Mouse (Mus musculus) C2C12 (cell line): ENCODE measurements around the gene Stat5b. TPM values are rescaled to one million over a fixed set of nuclear protein-coding genes. Genes with fewer than 3 reads are reported as not detected.

Experiments used
- H3K27me3 ChIP-seq: one replicate; pipeline ENCODE4 v1.6.1; 2011; ENCODE audit not compliant: control insufficient read depth, insufficient read depth, insufficient read length
- H3K36me3 ChIP-seq: one replicate; pipeline ENCODE4 v1.6.1; 2011; ENCODE audit not compliant: control insufficient read depth, insufficient read depth
- H3K4me3 ChIP-seq: one replicate; pipeline ENCODE4 v1.5.1; 2011; ENCODE audit warnings: mild to moderate bottlenecking, control low read depth; ENCODE audit not compliant: poor library complexity, insufficient read depth, severe bottlenecking
- H3K79me2 ChIP-seq: one replicate; pipeline ENCODE4 v1.6.1; 2011; ENCODE audit not compliant: control insufficient read depth, insufficient read depth
- H3K79me3 ChIP-seq: one replicate; pipeline ENCODE4 v1.6.1; 2011; ENCODE audit warnings: low read depth, control low read depth
- H3ac ChIP-seq: one replicate; pipeline ENCODE3; 2011; ENCODE audit warnings: low read depth; ENCODE audit not compliant: control insufficient read depth, insufficient read length
- CEBPB ChIP-seq: IDR thresholded peaks from one replicate; pipeline ENCODE4 v1.6.1; 2011; ENCODE audit warnings: low read depth, mild to moderate bottlenecking, control low read depth, moderate library complexity
- CTCF ChIP-seq: IDR thresholded peaks from one replicate; pipeline ENCODE4 v1.5.1; 2011; ENCODE audit not compliant: control insufficient read depth, insufficient read depth, insufficient read length
- FOSL1 ChIP-seq: IDR thresholded peaks from one replicate; pipeline ENCODE4 v1.8.0; 2011; ENCODE audit warnings: mild to moderate bottlenecking, low read length; ENCODE audit not compliant: poor library complexity, insufficient read depth, severe bottlenecking
- MAX ChIP-seq: IDR thresholded peaks from one replicate; pipeline ENCODE4 v1.6.1; 2011; ENCODE audit warnings: mild to moderate bottlenecking, control low read depth
- MYOD1 ChIP-seq: IDR thresholded peaks from one replicate; pipeline ENCODE4 v1.6.1; 2011; ENCODE audit warnings: low read depth; ENCODE audit not compliant: control insufficient read depth, insufficient read length
- MYOG ChIP-seq: IDR thresholded peaks from one replicate; pipeline ENCODE4 v1.6.1; 2011; ENCODE audit not compliant: control insufficient read depth, insufficient read length; ENCODE audit errors: extremely low read depth
- USF1 ChIP-seq: IDR thresholded peaks from one replicate; pipeline ENCODE4 v1.6.1; 2011; ENCODE audit warnings: low read depth, mild to moderate bottlenecking, control low read depth, moderate library complexity
- polyA plus RNA-seq: library from polyadenylated mRNA; unstranded; fragments of >200 nt; fragmentation: generic; extraction: Trizol; gene quantifications from one replicate; pipeline ENCODE4 v1.2.1, GENCODE M21; 2012; ENCODE audit warnings: missing spikeins

Stat5b gene
- polyA plus RNA-seq, 1 experiment: 2.4 TPM

DNA sequence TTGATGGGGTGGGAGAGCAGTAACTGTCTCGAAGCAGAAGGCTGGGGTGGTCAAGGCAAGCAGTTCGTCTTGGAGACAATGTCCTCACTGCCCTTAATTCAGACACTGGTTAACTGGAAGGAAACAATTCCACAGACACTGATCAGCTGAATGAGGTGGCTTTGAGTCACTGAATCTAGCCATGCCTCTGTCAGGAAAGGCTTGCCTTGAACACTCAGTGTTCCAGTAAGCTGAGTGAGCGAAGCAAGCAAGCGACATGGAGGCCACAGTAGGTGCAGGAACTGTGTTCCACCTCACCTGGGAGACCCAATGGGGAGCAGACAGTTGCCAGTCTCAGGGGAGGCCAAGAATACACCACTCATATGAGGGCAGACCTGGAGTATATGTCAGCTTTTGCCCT, 36.7 kb upstream of the Stat5b start:
- H3K27me3 ChIP-seq: no peaks in the 10 kb centered on the region
- TF ChIP-seq USF1 (no peak), FOSL1 (no peak)
- no peak overlapping the region for H3K4me3 ChIP-seq
- H3K79me3 ChIP-seq: no peaks in the 10 kb centered on the region
- H3ac ChIP-seq: no peak overlapping the region
- no peaks in the 10 kb centered on the region for H3K79me2 ChIP-seq
- H3K36me3 ChIP-seq: peaks cover 26% of the 10 kb centered on the region

DNA sequence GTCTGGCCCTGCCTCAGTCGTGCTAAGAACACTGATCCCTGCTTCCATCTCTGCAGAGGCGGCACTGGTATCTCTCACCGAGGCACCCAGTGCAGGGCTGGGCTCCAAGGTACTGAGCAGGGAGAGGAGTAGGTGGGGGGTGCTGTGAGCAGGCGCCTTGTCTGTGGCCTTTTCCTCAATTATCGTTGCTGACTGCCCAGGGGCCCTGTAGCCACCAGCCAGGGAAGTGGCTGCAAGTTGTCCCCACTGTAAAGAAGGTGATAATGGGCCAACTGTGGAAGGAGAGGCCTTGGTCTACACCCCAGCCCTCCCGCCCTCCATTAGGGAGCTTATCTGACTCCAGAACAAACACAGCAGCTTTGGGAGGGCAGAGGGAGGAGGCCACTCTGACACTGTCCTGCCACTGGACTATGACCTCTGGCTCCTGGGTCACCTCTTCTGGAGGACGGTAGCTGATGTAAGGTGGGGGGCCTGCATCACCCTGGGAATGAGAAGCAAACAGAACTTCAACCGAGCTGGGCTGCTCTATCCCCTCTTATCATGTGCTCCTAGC, 35.7 kb upstream of the Stat5b start:
- H3K4me3 ChIP-seq: no peak overlapping the region
- H3K36me3 ChIP-seq: peaks cover 23% of the 10 kb centered on the region
- H3K79me2 ChIP-seq: no peaks in the 10 kb centered on the region
- H3K79me3 ChIP-seq: no peaks in the 10 kb centered on the region
- H3K27me3 ChIP-seq: no peaks in the 10 kb centered on the region
- TF ChIP-seq CEBPB (no peak), MAX (no peak), USF1 (no peak), MYOG (no peak), MYOD1 (no peak), CTCF (no peak), FOSL1 (no peak)
- H3ac ChIP-seq: no peak overlapping the region

DNA sequence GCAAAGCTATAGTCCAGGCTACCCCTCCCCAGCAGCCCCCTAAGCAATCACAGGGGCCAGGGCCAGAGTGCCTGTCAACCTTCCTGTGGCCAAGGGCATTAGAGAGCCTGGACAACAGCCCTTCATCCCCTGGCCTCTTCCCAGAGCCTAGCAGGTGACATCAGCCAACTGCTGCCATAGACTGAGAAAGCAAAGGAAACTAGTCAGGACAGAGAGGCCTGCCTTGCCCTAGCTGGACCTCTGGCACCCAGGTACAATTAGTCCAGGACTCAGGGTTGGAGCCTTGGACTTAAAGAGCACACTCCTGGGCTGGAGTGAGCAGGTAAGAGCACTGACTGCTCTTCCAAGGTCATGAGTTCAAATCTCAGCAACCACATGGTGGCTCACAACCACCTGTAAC, 34.9 kb upstream of the Stat5b start:
- Histone ChIP-seq H3K4me3 (no peak overlapping the region), H3K36me3 (peaks cover 23% of the 10 kb centered on the region), H3K79me2 (no peaks in the 10 kb centered on the region), H3K27me3 (no peaks in the 10 kb centered on the region), H3ac (no peak overlapping the region), H3K79me3 (no peaks in the 10 kb centered on the region)
- TF ChIP-seq MYOG (no peak), USF1 (no peak), CEBPB (no peak), FOSL1 (no peak), MYOD1 (no peak), MAX (no peak), CTCF (no peak)

DNA sequence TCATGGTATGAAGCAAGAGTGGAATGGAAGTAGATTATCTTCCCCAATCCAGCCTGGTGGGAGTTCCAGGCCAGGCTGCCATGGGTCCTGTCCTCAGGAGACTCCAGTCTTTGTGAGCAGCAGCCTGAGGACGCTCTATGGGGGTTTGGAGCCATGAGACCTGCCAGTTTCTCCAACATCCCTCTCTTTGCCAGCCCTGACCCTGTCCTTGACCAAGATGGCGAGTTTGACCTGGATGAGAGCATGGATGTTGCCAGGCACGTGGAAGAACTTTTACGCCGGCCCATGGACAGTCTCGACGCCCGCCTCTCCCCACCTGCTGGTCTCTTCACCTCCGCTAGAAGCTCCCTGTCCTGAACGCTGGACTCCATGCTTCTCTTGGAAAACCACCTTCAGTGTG, 33.1 kb upstream of the Stat5b start:
- TF ChIP-seq MYOG (no peak), MAX (no peak), CTCF (no peak), CEBPB (no peak), USF1 (no peak), FOSL1 (no peak), MYOD1 (no peak)
- no peak overlapping the region for H3ac ChIP-seq
- no peaks in the 10 kb centered on the region for H3K79me2 ChIP-seq
- H3K4me3 ChIP-seq: no peak overlapping the region
- no peaks in the 10 kb centered on the region for H3K27me3 ChIP-seq
- H3K36me3 ChIP-seq: peaks cover 15% of the 10 kb centered on the region
- H3K79me3 ChIP-seq: no peaks in the 10 kb centered on the region

DNA sequence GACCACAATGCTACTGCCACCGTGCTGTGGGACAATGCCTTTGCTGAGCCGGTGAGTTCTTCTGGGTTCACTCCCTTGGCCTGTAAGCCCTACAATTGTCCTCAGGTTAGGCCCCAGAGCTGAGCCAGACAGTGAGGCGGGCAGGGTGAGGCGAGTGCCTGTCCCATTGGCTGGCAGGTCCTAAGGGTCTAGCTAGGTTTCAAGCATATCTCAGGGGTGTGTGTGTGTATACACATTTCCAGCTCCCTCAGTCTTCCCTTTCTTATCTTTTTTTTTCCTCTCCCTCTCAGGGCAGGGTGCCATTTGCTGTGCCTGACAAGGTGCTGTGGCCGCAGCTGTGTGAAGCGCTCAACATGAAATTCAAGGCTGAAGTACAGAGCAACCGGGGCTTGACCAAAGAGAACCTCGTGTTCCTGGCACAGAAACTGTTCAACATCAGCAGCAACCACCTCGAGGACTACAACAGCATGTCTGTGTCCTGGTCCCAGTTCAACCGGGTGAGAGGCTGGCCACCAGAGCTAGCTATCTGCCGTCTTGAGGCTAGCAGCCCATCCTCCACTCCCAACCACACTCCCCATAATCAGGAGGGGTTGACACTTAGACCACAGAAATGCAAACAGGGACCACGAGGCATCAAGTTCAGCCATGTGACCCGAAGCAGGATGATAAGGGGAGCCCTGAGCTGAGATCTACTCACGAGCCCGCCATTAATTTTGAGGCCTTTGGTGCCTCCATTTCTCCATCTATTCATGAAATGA, 29.0 kb upstream of the Stat5b start:
- H3K4me3 ChIP-seq: no peak overlapping the region
- no peaks in the 10 kb centered on the region for H3K79me2 ChIP-seq
- TF ChIP-seq CEBPB (no peak), MYOG (no peak), USF1 (no peak), MYOD1 (no peak), MAX (no peak), FOSL1 (no peak), CTCF (no peak)
- no peaks in the 10 kb centered on the region for H3K79me3 ChIP-seq
- no peaks in the 10 kb centered on the region for H3K36me3 ChIP-seq
- H3ac ChIP-seq: no peak overlapping the region
- no peaks in the 10 kb centered on the region for H3K27me3 ChIP-seq

DNA sequence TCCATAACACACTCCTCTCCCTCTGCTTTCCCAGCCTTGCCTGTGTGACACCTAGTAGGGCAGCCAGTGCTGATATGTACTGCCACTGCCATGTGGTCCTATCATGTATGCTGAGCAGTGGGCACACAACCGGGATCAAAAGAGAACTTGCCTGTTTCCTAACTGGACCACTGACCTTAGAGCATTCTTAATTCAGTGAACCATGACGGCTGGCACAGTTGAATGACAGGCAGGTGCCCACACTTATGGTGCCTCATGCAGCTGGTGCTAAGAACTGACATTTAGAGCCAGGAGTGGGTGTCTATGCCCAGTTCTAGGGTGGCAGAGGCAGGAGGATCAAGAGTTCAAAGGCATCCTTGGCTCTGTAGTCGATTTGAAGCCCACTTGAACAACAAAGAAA, 25.2 kb upstream of the Stat5b start:
- no peak overlapping the region for H3K4me3 ChIP-seq
- no peaks in the 10 kb centered on the region for H3K36me3 ChIP-seq
- no peak overlapping the region for H3ac ChIP-seq
- H3K79me2 ChIP-seq: no peaks in the 10 kb centered on the region
- TF ChIP-seq MYOD1: no peak
- TF ChIP-seq USF1: no peak
- no peak for TF ChIP-seq MAX
- no peak for TF ChIP-seq CTCF
- TF ChIP-seq MYOG: no peak
- no peaks in the 10 kb centered on the region for H3K79me3 ChIP-seq
- no peaks in the 10 kb centered on the region for H3K27me3 ChIP-seq
